Mouse (Mus musculus): ENCODE results near the gene Olfr314.
A peak's percentile ranks its signal among the peaks of the same experiment; 100 is the strongest.
"Not testable (repeated sequence)": the region's sequence is repeated elsewhere in the genome, so short reads cannot be mapped to it uniquely, and the experiment has no call there.

Olfr314 gene

GRCm38 (mm10) chr11:58782480-58783089, at the start of gene Olfr314:
Olfr314 (plus strand) TSS chr11:58782952.
- DNase-seq (ENCODE audit: low read depth), result no peak

GRCm38 (mm10) chr11:58733372-58733771, 49.4 kb upstream of the Olfr314 start:
- no peak for DNase-seq (ENCODE audit: low read depth)

- DNase-seq (ENCODE audit: low read depth), result no peak
Measured at GRCm38 (mm10) chr11:58738792-58739262, 43.9 kb upstream of the Olfr314 start, which contains the start of gene Olfr317. Olfr317 (minus strand) TSS chr11:58739212.

GRCm38 (mm10) chr11:58751096-58751495, 31.7 kb upstream of the Olfr314 start:
- DNase-seq (ENCODE audit: low read depth), result not testable (repeated sequence)

- no peak for DNase-seq (ENCODE audit: low read depth)
Measured at GRCm38 (mm10) chr11:58752434-58752833, 30.3 kb upstream of the Olfr314 start, which contains the start of gene Olfr316. Olfr316 (plus strand) TSS chr11:58752734.

- DNase-seq (ENCODE audit: low read depth), result no peak
Measured at GRCm38 (mm10) chr11:58772888-58773287, 9.9 kb upstream of the Olfr314 start, which contains the start of gene Olfr315. Olfr315 (plus strand) TSS chr11:58773188.

GRCm38 (mm10) chr11:58784182-58784581, 1.4 kb downstream of the Olfr314 start:
- no peak for DNase-seq (ENCODE audit: low read depth)

GRCm38 (mm10) chr11:58787651-58788050, 4.9 kb downstream of the Olfr314 start:
- peak; percentile 59 for DNase-seq (ENCODE audit: low read depth)

- peak; percentile 54 for DNase-seq (ENCODE audit: low read depth)
Measured at GRCm38 (mm10) chr11:58788346-58788745, 5.6 kb downstream of the Olfr314 start.

GRCm38 (mm10) chr11:58789532-58789931, 6.8 kb downstream of the Olfr314 start:
- peak; percentile 30 for DNase-seq (ENCODE audit: low read depth)

- DNase-seq (ENCODE audit: low read depth), result no peak
Measured at GRCm38 (mm10) chr11:58790053-58790452, 7.3 kb downstream of the Olfr314 start.

- no peak for DNase-seq (ENCODE audit: low read depth)
Measured at GRCm38 (mm10) chr11:58790646-58791045, 7.9 kb downstream of the Olfr314 start.

GRCm38 (mm10) chr11:58795856-58796255, 13.1 kb downstream of the Olfr314 start:
- DNase-seq (ENCODE audit: low read depth), result no peak

- DNase-seq (ENCODE audit: low read depth), result no peak
Measured at GRCm38 (mm10) chr11:58796850-58797249, 14.1 kb downstream of the Olfr314 start.

- no peak for DNase-seq (ENCODE audit: low read depth)
Measured at GRCm38 (mm10) chr11:58799747-58800146, 17.0 kb downstream of the Olfr314 start.

- DNase-seq (ENCODE audit: low read depth), result no peak
Measured at GRCm38 (mm10) chr11:58801558-58802228, 18.9 kb downstream of the Olfr314 start, which contains the start of gene Fam183b. Fam183b (minus strand) TSS chr11:58801960.

- no peak for DNase-seq (ENCODE audit: low read depth)
Measured at GRCm38 (mm10) chr11:58803871-58804270, 21.1 kb downstream of the Olfr314 start.

- no peak for DNase-seq (ENCODE audit: low read depth)
Measured at GRCm38 (mm10) chr11:58804393-58804792, 21.6 kb downstream of the Olfr314 start.

- DNase-seq (ENCODE audit: low read depth), result no peak
Measured at GRCm38 (mm10) chr11:58812001-58812400, 29.2 kb downstream of the Olfr314 start.

- not testable (repeated sequence) for DNase-seq (ENCODE audit: low read depth)
Measured at GRCm38 (mm10) chr11:58814700-58815099, 31.9 kb downstream of the Olfr314 start, which contains the start of gene Olfr313. Olfr313 (plus strand) TSS chr11:58815000.

GRCm38 (mm10) chr11:58815676-58816075, 32.9 kb downstream of the Olfr314 start:
- no peak for DNase-seq (ENCODE audit: low read depth)

GRCm38 (mm10) chr11:58828937-58829336, 46.2 kb downstream of the Olfr314 start, which contains the start of gene Olfr312:
Olfr312 (plus strand) TSS chr11:58829237.
- not testable (repeated sequence) for DNase-seq (ENCODE audit: low read depth)

- no peak for DNase-seq (ENCODE audit: low read depth)
Measured at GRCm38 (mm10) chr11:58829764-58830163, 47.0 kb downstream of the Olfr314 start.

Measured in naive thymus-derived CD4-positive, alpha-beta T cell, adult 2 months (primary cell).